8 mouse cellular contexts compared by ENCODE assay signal in the genomic region with DNA sequence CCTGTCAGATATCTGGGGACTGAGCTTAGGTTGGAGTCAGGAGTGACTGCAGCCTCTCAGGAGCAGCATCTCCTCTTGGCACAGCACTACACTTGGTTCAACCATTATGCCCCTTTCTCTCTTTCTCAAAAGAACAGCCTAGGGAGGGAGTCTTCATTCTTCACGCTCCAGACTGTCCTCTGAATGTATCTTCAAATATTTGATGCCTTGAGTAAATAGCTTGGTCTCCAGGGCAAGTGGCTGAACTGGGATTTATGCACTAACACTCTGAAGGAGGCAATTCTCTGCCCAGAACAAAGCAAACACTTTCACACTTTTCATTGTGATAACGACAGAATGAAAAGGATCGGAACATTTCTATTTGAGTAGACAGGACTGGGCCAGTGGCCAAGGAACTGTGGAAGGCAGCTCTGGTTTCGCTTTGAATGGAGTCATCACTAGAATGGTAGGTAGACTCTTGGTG. TPM values are rescaled to one million over a fixed set of nuclear protein-coding genes. Genes with fewer than 3 reads are reported as not detected.
DNase-seq lines count a peak whose midpoint lies in the region; ATAC-seq and TF ChIP-seq lines count a peak whose summit lies in the region.

No protein-coding gene starts in this region.

- no peak overlapping the region for H3K9ac ChIP-seq in hindbrain, postnatal 0 days (replicated peaks; ENCODE audit: low read length)
- H3K9ac ChIP-seq in lung, embryonic 16.5 days (ENCODE audit: low read length): no peak overlapping the region

- H3K27me3 ChIP-seq in hindbrain, postnatal 0 days (ENCODE audit: insufficient read depth, low read length): no peaks in the 10 kb centered on the region
- H3K27me3 ChIP-seq in lung, embryonic 16.5 days (ENCODE audit: control insufficient read depth, insufficient read depth, low read depth, low read length): no peaks in the 10 kb centered on the region

- peak; percentile 97 for ATAC-seq in frontal cortex, adult (ENCODE audit: low TSS enrichment)
- ATAC-seq in hindbrain, postnatal 0 days: peak; percentile 78
- ATAC-seq in lung, embryonic 16.5 days (ENCODE audit: low read depth): peak; percentile 88
- no peak for ATAC-seq in erythroid progenitor cell, adult 5-6 weeks (replicated peaks; ENCODE audit: low FRiP score, poor library complexity, severe bottlenecking)

- no peak overlapping the region for H3K4me2 ChIP-seq in hindbrain, postnatal 0 days (ENCODE audit: low read depth, low read length)
- H3K4me2 ChIP-seq in lung, embryonic 16.5 days (ENCODE audit: low read depth, low read length): no peak overlapping the region; the same call in 1 of the 2 replicates

- 16% methylated on average over 4 of the region's 4 CpGs for WGBS in hindbrain, postnatal 0 days
- WGBS in lung, embryonic 16.5 days: 17% methylated on average over 4 of the region's 4 CpGs

- H3K36me3 ChIP-seq in hindbrain, postnatal 0 days (ENCODE audit: insufficient read depth, low read length): no peaks in the 10 kb centered on the region
- no peaks in the 10 kb centered on the region for H3K36me3 ChIP-seq in lung, embryonic 16.5 days (ENCODE audit: control insufficient read depth, insufficient read depth, low read length)

- TF ChIP-seq CTCF in hindbrain, postnatal 0 days (IDR thresholded peaks at IDR 0.05; ENCODE audit: low read depth): no peak

- no peak overlapping the region for H3K27ac ChIP-seq in hindbrain, postnatal 0 days
- H3K27ac ChIP-seq in lung, embryonic 16.5 days (ENCODE audit: low read length): peak overlapping the region; percentile 75

- peak; percentile 13 for DNase-seq in gastrocnemius, adult 18-20 months (ENCODE audit: low spot score)
- DNase-seq in gastrocnemius, postnatal 25 days: no peak
- DNase-seq in hindbrain, postnatal 0 days (ENCODE audit: low spot score): peak; percentile 62
- peak; percentile 11 for DNase-seq in testis, postnatal 14 days (ENCODE audit: low spot score)
- DNase-seq in thymus, postnatal 25 days: no peak

- H3K9me3 ChIP-seq in hindbrain, postnatal 0 days (ENCODE audit: low read length): no peaks in the 10 kb centered on the region
- no peaks in the 10 kb centered on the region for H3K9me3 ChIP-seq in lung, embryonic 16.5 days (ENCODE audit: control insufficient read depth, low read length)

- no peaks in the 10 kb centered on the region for H3K4me1 ChIP-seq in hindbrain, postnatal 0 days (ENCODE audit: insufficient read depth, low read length)
- H3K4me1 ChIP-seq in lung, embryonic 16.5 days (replicated peaks; ENCODE audit: control insufficient read depth, insufficient read depth, low read length): peaks cover 5% of the 10 kb centered on the region; the same call in 1 of the 2 replicates

- no peak overlapping the region for H3K4me3 ChIP-seq in hindbrain, postnatal 0 days (ENCODE audit: low read length)
- H3K4me3 ChIP-seq in lung, embryonic 16.5 days (ENCODE audit: low read length): no peak overlapping the region

RNA-seq across cellular contexts. Expression of a gene that starts 59.8 kb away (rescaled TPM):
- not detected for total RNA-seq in gastrocnemius, adult 18-20 months (2021)
- total RNA-seq in gastrocnemius, postnatal 25 days (2021): not detected
- total RNA-seq in hindbrain, postnatal 0 days (2014; rRNA removed): not detected in 2 replicates
- not detected in 2 replicates for polyA plus RNA-seq in hindbrain, postnatal 0 days (2015; fragmentation: Nextera tagmentation; extraction: Ambion mirVana)
- polyA plus RNA-seq in lung, embryonic 16.5 days (2015; fragmentation: Nextera tagmentation; extraction: Ambion mirVana): 3.2 and 3.6 TPM in 2 replicates
- total RNA-seq in erythroid progenitor cell, adult 5-6 weeks (2015; ENCODE audit: low replicate concordance): not detected in 2 replicates
- 0.30 TPM in 1 of 2 replicates, not detected in the other for total RNA-seq in erythroid progenitor cell, adult 5-6 weeks (2017; ENCODE audit: low replicate concordance)

Comparison
In these comparisons a context has a peak if more than half of its experiments do, and no peak if none do; other contexts are left out.
1. DNase-seq: peak in gastrocnemius, adult 18-20 months (single experiment), hindbrain, postnatal 0 days (single experiment) and testis, postnatal 14 days (single experiment); none in gastrocnemius, postnatal 25 days (single experiment) and thymus, postnatal 25 days (single experiment).